18 mouse cellular contexts compared by ENCODE assay signal in the genomic region with DNA sequence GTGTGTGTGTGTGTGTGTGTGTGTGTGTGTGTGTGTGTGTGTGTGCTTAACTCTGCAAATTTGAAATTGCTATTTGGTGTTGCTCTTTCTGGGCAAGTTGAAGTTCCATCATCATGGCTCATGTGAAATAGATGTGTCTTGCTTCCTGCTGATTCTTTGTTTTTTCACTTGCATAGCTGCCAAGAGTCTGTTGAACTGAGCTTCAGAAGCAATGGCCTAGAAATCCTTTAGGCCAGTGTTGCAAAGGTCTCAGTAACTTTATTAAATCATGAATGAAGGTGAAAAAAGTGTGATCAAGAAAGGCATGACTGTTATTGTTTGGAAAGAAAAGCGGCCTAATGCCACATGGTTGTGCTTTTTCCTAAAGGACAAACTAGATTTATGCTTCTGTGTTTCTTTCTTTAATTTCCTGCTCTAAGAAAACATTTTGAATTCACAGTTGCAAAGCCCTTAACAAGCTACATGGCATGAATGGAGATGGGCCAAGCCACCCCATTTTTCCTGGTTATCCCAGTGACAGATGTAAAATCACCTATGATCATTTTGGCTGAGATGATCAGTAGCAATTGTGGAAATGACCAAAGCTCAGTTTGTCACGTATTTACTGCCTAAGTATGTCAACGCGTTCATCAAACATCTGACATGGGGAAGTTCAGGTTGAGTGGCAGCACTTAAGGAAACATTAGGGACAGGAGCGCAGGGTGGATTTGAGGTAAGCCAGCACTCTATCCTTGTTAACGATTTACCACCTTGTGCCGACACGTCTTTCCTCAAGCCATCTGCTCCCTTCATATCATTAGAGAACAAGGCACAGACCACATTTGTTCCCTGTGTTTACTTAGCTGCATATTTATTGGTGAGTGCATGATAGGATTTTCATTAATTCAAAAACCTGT.
DNase-seq lines count a peak whose midpoint lies in the region; ATAC-seq and TF ChIP-seq lines count a peak whose summit lies in the region.
"Had no signal": no experiment of that assay in that cellular context is flagged by ENCODE, and none has a peak within 500 bp of the region (broad histone marks: within the 10 kb centered on the region; RNA-seq: fewer than 3 reads in every experiment).

No protein-coding gene starts in this region.

- no peak for ATAC-seq in lung, embryonic 14.5 days (ENCODE audit: insufficient read depth)
- no peak for ATAC-seq in lung, postnatal 0 days
- ATAC-seq in forebrain, embryonic 15.5 days (replicated peaks): peak; percentile 93
- ATAC-seq in kidney, embryonic 16.5 days (ENCODE audit: low FRiP score, low TSS enrichment): no peak

- no peak overlapping the region for H3K9ac ChIP-seq in lung, embryonic 14.5 days
- H3K9ac ChIP-seq in lung, postnatal 0 days (replicated peaks; ENCODE audit: low read depth): no peak overlapping the region
- H3K9ac ChIP-seq in forebrain, embryonic 15.5 days (replicated peaks): no peak overlapping the region
- no peak overlapping the region for H3K9ac ChIP-seq in kidney, embryonic 16.5 days (replicated peaks; ENCODE audit: low read length)
- H3K9ac ChIP-seq: embryonic facial prominence, embryonic 12.5 days; heart, embryonic 13.5 days; kidney, embryonic 15.5 days; limb, embryonic 12.5 days; neural tube, embryonic 13.5 days had no signal

- no peaks in the 10 kb centered on the region for H3K27me3 ChIP-seq in lung, embryonic 14.5 days (ENCODE audit: insufficient read depth, low read length)
- no peaks in the 10 kb centered on the region for H3K27me3 ChIP-seq in lung, postnatal 0 days (replicated peaks; ENCODE audit: insufficient read depth, low read length)
- no peaks in the 10 kb centered on the region for H3K27me3 ChIP-seq in forebrain, embryonic 15.5 days
- no peaks in the 10 kb centered on the region for H3K27me3 ChIP-seq in kidney, embryonic 16.5 days (ENCODE audit: insufficient read depth, low read length)
- H3K27me3 ChIP-seq: embryonic facial prominence, embryonic 12.5 days; heart, embryonic 13.5 days; kidney, embryonic 15.5 days; limb, embryonic 12.5 days; megakaryocyte, embryonic 14.5 days; neural tube, embryonic 13.5 days had no signal

- H3K4me1 ChIP-seq in lung, embryonic 14.5 days (ENCODE audit: insufficient read depth): no peaks in the 10 kb centered on the region
- no peaks in the 10 kb centered on the region for H3K4me1 ChIP-seq in lung, postnatal 0 days (ENCODE audit: insufficient read depth, low read depth, low read length)
- peaks cover 14% of the 10 kb centered on the region for H3K4me1 ChIP-seq in forebrain, embryonic 15.5 days
- H3K4me1 ChIP-seq in kidney, embryonic 16.5 days (ENCODE audit: insufficient read depth, low read length): 0 out of 2 replicates have a peak, but pooled peaks cover 4% of the 10 kb centered on the region
- H3K4me1 ChIP-seq: embryonic facial prominence, embryonic 12.5 days; heart, embryonic 13.5 days; kidney, embryonic 15.5 days; limb, embryonic 12.5 days; megakaryocyte, embryonic 14.5 days had no signal

- H3K9me3 ChIP-seq in lung, embryonic 14.5 days (ENCODE audit: low read depth, low read length): no peaks in the 10 kb centered on the region
- no peaks in the 10 kb centered on the region for H3K9me3 ChIP-seq in lung, postnatal 0 days (ENCODE audit: low read length)
- no peaks in the 10 kb centered on the region for H3K9me3 ChIP-seq in forebrain, embryonic 15.5 days
- no peaks in the 10 kb centered on the region for H3K9me3 ChIP-seq in kidney, embryonic 16.5 days (ENCODE audit: low read length)
- H3K9me3 ChIP-seq: embryonic facial prominence, embryonic 12.5 days; heart, embryonic 13.5 days; kidney, embryonic 15.5 days; limb, embryonic 12.5 days; megakaryocyte, embryonic 14.5 days; neural tube, embryonic 13.5 days had no signal

- TF ChIP-seq EP300 in lung, postnatal 0 days (IDR thresholded peaks at IDR 0.05): no peak

- WGBS in lung, embryonic 14.5 days: 58% methylated on average over 8 of the region's 8 CpGs
- WGBS in lung, postnatal 0 days: 57% methylated on average over 8 of the region's 8 CpGs
- WGBS in forebrain, embryonic 15.5 days: 35% methylated on average over 8 of the region's 8 CpGs
- 58% methylated on average over 8 of the region's 8 CpGs for WGBS in kidney, embryonic 16.5 days

- no peak overlapping the region for H3K4me3 ChIP-seq in lung, embryonic 14.5 days (ENCODE audit: low read depth, low read length)
- no peak overlapping the region for H3K4me3 ChIP-seq in lung, postnatal 0 days (ENCODE audit: low read depth, low read length)
- H3K4me3 ChIP-seq in forebrain, embryonic 15.5 days: no peak overlapping the region
- H3K4me3 ChIP-seq in kidney, embryonic 16.5 days (ENCODE audit: low read length): no peak overlapping the region
- H3K4me3 ChIP-seq in gastrocnemius, adult 2 months: no peak overlapping the region
- H3K4me3 ChIP-seq: embryonic facial prominence, embryonic 12.5 days; heart, embryonic 13.5 days; kidney, embryonic 15.5 days; limb, embryonic 12.5 days; megakaryocyte, embryonic 14.5 days; neural tube, embryonic 13.5 days had no signal

- H3K36me3 ChIP-seq in lung, embryonic 14.5 days (ENCODE audit: insufficient read depth): no peaks in the 10 kb centered on the region
- H3K36me3 ChIP-seq in lung, postnatal 0 days (ENCODE audit: insufficient read depth, low read length): no peaks in the 10 kb centered on the region
- no peaks in the 10 kb centered on the region for H3K36me3 ChIP-seq in forebrain, embryonic 15.5 days
- H3K36me3 ChIP-seq in kidney, embryonic 16.5 days (ENCODE audit: insufficient read depth, low read length): no peaks in the 10 kb centered on the region
- H3K36me3 ChIP-seq: embryonic facial prominence, embryonic 12.5 days; heart, embryonic 13.5 days; kidney, embryonic 15.5 days; limb, embryonic 12.5 days; neural tube, embryonic 13.5 days had no signal

- TF ChIP-seq CTCF in lung, embryonic 14.5 days (IDR thresholded peaks at IDR 0.05; ENCODE audit: low read depth): no peak
- TF ChIP-seq CTCF in lung, postnatal 0 days (IDR thresholded peaks at IDR 0.05): no peak
- no peak for TF ChIP-seq CTCF in gastrocnemius, adult 2 months (IDR thresholded peaks at IDR 0.05)

- intact Hi-C loops in gastrocnemius, adult 2 months (cut with DNase I): no loop called here

- H3K4me2 ChIP-seq in lung, embryonic 14.5 days: no peak overlapping the region
- no peak overlapping the region for H3K4me2 ChIP-seq in lung, postnatal 0 days (replicated peaks; ENCODE audit: low read depth, low read length)
- H3K4me2 ChIP-seq in forebrain, embryonic 15.5 days (replicated peaks): no peak overlapping the region
- H3K4me2 ChIP-seq in kidney, embryonic 16.5 days (replicated peaks; ENCODE audit: low read depth, low read length): no peak overlapping the region
- H3K4me2 ChIP-seq: embryonic facial prominence, embryonic 12.5 days; heart, embryonic 13.5 days; kidney, embryonic 15.5 days; limb, embryonic 12.5 days; neural tube, embryonic 13.5 days had no signal

- DNase-seq in embryo, embryonic 10 days (ENCODE audit: low spot score): peak; percentile 6
- no peak for DNase-seq in embryo, embryonic 10.5 days (ENCODE audit: low spot score)
- peak; percentile 16 for DNase-seq in lung, embryonic 14.5 days
- no peak for DNase-seq in lung, postnatal 0 days (ENCODE audit: low spot score)
- peak; percentile 56 for DNase-seq in cerebellum, adult 9-10 months
- DNase-seq in gastrocnemius, adult 2 months: no peak
- DNase-seq: adrenal gland, postnatal 36 days; gastrocnemius, postnatal 36 days; lung, adult 2 months; thymus, postnatal 14 days had no signal

- H3K27ac ChIP-seq in lung, embryonic 14.5 days (ENCODE audit: low read depth): no peak overlapping the region
- H3K27ac ChIP-seq in lung, postnatal 0 days (ENCODE audit: low read length): no peak overlapping the region
- H3K27ac ChIP-seq in forebrain, embryonic 15.5 days (replicated peaks): peak overlapping the region; percentile 59
- H3K27ac ChIP-seq in kidney, embryonic 16.5 days (ENCODE audit: low read length): no peak overlapping the region
- no peak overlapping the region for H3K27ac ChIP-seq in gastrocnemius, adult 2 months
- H3K27ac ChIP-seq: embryonic facial prominence, embryonic 12.5 days; heart, embryonic 13.5 days; kidney, embryonic 15.5 days; limb, embryonic 12.5 days; neural tube, embryonic 13.5 days had no signal

Comparison
In these comparisons a context has a peak if more than half of its experiments do, and no peak if none do; other contexts are left out.
1. DNase-seq: peak in embryo, embryonic 10 days (single experiment), lung, embryonic 14.5 days (single experiment) and cerebellum, adult 9-10 months (single experiment); none in embryo, embryonic 10.5 days (single experiment), lung, postnatal 0 days (single experiment) and gastrocnemius, adult 2 months (single experiment).